Mouse (Mus musculus) kidney, postnatal 14 days (tissue): ENCODE measurements around the gene Pla2g12a.
A peak's percentile ranks its signal among the peaks of the same experiment; 100 is the strongest.

ENCODE experiments used
- DNase-seq: peaks from one replicate; pipeline ENCODE4 v3.0.0; 2022; ENCODE audit warnings: mixed read lengths

Pla2g12a gene

DNA sequence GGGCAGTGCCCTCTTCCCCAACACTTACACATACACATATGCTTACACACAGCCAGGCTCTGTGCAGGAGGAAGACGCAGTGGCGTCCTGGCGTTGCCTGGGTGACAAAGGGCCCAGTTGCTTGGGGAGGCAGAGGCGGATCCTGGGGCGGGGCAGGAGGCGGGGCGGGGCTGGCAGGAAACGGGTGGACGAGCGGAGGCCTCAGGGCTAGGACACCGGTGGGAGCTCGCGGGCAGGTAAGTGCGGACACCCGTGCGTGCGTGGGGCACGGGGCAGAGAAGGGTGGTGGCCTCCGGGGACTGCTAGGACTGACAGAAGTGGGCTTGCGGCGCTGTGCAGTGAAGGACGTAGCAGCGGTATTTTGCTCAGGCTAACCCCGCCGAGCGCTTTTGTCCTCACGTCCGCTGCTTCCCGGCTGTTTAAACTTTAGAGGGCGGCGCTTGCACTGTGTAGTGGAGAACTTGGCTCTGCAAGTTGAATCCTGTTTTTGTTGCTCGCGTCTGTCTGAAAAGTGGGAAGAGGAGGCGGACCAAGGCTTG is 22.9 kb downstream of the Pla2g12a start, which contains the start of gene Casp6:
TSS of gene Casp6 (plus strand) at position 155 of the 539 bp plus-strand sequence.
- DNase-seq = peak; percentile 91

DNA sequence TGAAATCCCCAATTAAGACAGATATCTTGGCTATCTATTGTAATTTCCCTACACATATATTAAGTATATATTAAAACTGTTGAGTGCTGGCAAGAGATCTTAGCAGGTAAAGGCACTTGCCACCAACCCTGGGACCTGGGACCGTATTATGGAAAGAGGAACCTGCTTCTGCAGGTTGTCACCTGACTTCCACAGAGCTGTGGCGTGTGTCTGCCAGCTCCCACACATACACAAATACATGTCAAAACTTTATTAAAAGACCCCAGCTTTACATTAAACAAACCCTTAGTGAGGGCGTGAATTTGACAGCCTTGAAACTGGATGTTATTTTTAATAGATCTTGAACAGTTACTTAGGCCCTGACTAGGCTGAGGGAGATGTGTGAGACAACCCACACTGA is 25.0 kb downstream of the Pla2g12a start:
- no peak for DNase-seq

DNA sequence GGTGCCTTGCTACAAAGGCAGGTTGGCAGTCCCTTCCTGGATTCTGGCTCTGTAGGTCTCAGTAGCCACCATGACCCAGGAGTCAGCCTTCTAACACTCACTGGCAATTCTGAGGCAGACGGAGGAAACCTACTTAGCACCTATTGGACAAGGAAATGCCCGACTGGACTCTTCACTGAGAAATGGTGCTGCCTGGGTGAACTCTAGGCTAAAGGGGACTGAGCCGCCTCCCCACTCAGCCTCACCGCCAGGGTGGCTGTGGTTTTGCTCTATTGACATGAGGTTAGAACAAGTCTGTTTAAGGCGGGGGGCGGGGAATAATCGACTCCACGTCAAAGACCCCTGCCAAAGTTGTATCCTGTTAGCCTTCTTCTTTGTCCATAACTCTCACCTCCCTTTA is 25.5 kb downstream of the Pla2g12a start:
- DNase-seq = no peak

DNA sequence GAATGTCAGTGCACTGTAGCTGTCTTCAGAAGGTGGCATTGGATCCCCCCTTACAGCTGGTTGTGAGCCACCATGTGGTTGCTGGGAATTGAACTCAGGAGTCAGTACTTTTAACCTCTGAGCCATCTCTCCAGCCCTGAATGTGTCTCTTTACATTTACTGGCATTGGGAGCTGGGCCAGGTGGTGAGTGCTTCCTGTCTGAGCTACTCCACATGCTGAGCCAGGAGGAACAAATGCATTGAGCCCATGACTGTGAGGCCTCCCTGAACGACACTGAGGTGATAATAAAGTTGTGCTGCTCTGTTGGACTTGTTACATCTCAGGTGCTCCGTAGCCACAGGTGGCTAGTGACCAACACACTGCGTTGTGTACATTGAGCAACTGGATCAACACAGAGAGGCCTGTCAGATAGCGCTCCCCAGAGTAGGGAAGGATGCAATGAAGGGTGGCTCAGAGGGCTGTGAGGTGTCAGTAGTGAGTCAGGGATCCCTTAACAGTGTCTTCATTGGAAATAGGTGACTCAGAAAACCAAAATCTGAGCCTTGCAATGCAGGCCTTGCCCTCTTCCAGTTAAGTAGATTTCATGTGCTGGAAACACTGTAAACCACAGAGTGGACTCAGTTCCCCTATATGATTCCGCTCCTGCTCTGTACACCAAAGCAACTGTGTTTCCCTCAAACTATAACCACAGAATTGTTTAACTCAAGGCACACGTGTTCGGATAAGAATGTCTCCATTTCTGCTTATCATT is 26.2 kb downstream of the Pla2g12a start:
- no peak for DNase-seq

DNA sequence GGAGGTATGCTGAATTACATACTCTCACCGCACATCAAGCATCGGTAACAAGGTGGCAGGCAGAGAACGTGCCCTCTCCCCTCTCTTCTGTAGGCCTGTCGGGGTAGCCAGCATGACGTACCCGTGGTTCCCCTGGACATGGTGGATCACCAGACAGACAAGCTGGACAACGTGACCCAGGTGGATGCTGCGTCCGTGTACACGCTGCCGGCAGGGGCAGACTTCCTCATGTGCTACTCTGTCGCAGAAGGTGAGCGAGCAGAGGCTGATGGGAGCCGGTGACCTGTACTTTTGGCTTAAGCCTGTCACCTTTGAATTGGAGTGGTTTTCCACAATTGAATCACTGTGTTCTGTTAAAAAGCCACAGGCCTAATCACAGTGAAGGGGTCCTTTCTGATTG is 33.6 kb downstream of the Pla2g12a start:
- no peak for DNase-seq

DNA sequence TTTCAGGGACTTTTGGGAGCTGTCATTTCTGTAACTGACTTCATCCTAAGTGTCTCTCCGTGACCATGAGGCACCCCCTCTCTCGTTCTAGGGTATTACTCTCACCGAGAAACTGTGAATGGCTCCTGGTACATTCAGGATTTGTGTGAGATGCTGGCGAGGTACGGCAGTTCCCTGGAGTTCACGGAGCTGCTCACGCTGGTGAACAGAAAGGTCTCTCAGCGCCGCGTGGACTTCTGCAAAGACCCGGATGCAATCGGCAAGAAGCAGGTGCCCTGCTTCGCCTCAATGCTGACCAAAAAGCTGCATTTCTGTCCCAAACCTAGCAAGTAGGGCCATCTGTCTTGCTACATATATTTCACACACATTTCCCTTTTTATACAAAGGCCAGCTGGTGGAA is 34.8 kb downstream of the Pla2g12a start:
- no peak for DNase-seq

DNA sequence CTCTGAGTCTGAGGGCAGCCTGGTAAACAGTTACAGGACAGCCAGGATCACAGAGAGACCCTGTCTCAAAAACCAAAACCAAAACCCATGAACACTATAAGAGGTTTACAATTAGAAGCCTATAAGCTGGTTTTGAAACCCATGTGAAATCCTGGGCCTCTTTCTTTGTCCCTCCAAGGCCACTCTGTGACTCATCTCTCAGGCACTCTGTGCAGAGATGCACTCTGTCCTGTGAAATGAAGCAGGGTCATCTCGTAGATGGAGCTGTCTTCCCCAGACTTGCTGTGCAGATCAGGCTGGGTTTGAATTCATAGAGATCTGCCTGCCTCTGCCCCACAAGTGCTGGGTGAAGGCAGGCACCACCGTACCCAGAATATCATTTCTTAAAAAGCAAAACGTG is 39.0 kb downstream of the Pla2g12a start:
- DNase-seq = no peak

DNA sequence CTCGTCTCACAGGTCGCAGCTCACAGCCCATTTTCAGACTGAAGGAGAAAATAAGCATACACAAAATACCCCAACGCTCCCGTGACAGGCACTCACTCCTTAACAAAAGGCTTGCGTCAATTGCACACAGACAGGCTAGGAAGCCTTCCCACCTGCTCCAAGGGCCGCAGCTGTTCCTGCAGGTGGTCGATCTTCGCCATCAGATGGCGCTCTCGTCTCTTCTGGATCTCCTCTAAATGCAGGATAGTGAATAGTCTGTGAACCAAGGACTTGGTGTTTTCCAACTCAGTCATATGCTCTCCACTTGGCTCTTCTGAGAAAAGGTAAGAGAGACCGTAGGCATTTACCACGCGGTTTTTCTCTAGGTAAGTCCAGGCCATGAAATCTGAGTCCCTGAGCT is 40.0 kb downstream of the Pla2g12a start:
- peak; percentile 74 for DNase-seq

DNA sequence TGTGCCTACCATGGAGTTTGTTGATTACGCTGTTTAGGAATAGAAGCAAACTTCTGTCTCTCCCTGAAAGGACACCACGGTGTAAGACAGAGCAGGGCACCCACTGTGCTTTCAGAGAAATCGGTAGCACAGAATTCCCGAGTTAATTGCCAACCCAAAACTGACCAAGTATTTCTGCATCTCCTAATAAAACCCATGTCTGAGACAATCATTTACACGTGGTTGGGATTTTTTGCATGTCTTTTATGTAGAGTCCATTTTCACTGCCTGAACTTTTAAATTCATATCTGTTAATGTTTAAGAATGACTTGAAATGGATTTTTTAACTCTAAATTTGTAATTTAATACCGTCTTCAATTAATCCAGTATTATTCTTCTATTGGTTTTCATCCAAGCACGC is 45.2 kb downstream of the Pla2g12a start:
- no peak for DNase-seq

DNA sequence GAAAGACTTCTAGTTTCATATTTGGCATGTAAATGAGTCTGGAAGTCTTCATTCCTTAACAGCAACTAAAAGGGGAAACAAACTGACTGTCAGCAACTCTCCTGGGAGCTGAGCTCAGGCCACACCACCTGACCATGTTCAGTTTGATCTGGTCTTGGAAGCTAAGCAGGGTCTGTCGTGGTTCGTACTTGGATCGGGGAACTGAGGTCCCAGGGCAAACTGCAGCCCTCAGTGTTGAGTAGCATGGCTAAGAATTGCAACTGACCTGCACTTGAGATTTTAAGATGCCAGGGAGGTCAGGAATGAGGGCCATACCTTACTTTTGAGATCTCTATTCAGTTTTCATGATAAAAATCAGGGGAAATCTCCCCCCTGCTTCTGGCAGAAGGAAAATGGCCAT is 47.5 kb downstream of the Pla2g12a start:
- DNase-seq = no peak

DNA sequence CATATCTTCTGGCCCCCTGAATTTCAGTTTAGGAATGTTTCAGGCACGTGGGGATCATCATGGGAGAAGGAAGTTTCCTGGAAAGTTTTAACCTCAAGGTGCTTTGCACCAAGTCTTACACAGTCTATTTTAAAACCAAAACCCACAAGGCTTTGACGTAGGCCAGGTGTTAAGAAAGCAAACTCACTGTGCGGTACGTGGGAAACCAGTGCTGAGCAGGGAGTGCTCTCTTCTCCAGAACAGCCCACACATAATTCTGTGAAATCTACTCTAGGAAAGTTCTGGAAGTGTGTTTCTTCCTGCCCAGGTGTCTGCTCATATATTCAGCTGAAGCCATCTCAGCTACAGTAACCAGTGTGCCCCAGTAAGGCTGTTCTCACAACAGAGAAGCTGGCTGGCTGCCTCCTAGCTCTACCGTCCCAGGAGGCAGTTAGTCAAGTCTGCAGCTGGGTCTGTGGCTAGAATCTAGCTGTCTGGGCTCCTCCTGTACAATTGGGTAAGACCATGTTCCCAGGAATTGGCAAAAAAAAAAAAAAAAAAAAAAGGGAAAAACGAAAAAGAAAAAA is 51.9 kb downstream of the Pla2g12a start:
- no peak for DNase-seq

DNA sequence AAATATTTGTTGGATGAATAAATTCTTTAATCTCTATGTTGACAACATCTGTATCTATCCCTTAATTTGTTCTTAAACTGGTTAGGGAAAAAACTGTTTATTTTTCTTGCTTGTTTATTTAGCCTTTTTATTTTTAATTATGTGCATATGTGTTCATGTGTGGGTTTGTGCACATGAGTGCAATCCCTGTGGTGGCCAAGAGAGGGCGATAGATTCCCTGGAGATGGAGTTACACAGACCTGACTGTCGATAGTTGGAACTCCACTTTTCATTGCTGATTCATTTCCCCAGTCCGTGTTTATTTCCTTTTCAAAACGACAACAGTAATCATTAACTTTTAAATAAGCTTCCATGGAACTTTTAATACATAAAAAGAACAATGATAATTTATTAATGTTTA is 54.0 kb downstream of the Pla2g12a start:
- no peak for DNase-seq

DNA sequence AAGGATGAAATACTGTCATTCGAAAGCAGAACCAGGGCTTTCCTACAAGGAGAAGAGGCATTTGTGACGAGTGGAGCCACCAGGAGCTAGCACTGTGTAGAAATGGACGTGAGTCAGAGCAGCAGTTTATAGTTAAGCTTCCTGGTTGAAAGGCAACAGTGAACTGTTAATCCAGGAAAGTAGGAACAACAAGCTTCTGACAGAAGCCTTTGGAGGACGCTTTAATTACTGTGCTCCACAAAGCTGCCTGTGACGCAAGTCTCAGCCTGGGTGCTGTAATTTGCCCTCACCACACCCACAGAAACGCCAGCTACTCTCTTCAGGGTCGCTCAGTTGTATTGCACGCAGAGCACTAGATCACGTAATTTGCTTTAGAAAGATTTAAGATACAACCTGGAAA is 58.2 kb downstream of the Pla2g12a start:
- DNase-seq = no peak

DNA sequence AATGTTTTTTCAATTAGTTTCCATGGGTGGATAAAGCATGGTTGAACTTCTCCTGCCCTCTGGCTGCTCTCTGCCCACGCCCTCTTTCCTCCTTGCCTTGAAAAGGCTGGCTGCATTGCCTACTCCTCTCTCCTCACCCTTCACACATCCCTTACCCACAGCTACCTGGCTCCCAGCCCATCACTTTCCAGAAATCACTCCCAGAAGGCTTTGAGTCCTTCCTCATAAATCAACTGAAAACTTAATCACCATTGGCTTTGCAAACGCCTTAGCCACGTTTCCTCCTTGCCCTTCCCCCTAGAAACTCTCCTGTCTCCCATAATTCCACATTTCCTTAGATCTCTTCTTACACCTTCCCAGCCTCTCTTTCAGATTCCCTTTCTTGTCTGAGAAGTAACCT is 59.4 kb downstream of the Pla2g12a start:
- DNase-seq = peak; percentile 12

DNA sequence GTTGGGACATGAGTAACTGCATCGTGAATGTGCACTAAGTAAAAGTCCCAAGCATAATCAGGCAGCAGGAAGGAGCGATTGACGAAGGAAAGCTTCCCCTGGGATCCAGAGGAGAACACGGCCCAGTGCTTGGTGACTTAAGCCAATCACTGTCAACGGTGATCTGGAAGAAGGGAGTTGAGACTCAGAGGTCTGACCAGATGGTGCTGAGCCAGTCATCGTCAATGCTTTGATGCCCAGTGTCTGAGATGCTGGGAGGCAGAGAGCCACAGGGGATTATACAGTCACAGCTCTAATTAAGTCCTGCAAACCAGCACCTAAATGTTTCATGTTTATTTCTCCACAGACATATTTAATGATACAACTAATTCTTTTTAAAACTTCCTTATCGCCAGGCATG is 60.7 kb downstream of the Pla2g12a start:
- DNase-seq = no peak

DNA sequence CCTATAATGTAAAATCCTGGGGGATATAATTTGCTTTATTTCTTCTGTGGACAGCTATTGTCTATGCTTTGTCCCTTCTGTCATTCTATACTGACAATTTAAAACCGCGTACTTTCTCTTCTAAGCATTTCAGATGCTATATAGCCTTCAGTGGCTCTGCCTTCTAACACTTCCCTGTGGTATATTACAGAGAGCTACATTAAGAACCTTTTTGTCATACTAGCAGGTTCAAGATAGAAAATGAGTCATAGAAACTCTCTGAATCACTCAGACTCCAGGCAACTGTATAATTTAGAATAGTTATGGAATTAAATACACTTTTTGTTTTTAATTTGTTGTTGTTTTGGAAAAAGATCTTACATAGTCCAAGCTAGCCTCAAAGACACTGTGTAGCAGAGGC is 62.4 kb downstream of the Pla2g12a start:
- DNase-seq = no peak

DNA sequence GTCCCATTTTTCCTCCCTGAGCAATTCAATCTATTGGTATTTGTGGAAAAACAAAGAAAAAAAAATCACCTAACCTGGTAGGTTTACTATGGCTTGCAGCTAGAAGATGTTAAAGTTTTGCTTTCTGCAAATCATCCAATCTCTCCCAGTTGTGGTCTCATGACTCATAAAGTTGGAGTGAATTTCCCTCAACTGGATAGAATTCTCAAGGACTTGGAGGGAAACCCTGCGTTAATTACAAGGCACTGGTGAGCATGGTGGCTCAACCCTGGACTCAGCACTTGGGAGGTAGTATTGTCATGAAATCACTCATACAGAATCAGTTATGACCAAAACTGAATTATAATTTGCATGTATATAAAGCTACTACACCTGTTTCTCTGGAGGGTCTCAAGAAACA is 62.9 kb downstream of the Pla2g12a start:
- no peak for DNase-seq

DNA sequence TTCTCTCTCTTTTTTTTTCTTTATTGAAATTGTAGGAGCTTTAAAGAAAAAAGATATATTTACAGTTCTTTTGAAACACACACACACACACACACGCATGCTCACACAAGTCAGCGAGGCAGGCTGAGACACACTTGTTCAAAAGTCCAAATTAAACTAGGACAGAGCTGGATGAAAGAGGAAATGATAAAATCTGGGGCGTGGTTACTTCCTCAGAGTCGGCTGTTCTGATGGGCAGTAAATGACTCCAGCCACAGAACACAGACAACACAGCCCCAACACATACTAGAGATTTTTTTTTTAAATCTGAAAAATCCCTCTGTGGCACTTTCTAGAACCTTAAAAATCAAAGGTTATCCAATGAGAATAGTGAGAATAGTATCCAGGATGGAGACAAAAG is 65.4 kb downstream of the Pla2g12a start:
- DNase-seq = no peak
